Mouse (Mus musculus) embryo, embryonic 11 days (tissue): Measurements from ENCODE around the gene Ccdc184.

ENCODE experiments used
- DNase-seq: peaks from one replicate; pipeline ENCODE4 v3.0.0-alpha.2; 2015

Gene Ccdc184

GRCm38 (mm10) chr15:98166963-98167644, at the start of gene Ccdc184:
Gene Ccdc184, plus strand, starts transcription at chr15:98167158.
- DNase-seq = peak; percentile 28

- DNase-seq = no peak
These were observed 47.6 kb upstream of the Ccdc184 start for GRCm38 (mm10) chr15:98119363-98119762.

- no peak for DNase-seq
These were observed 46.1 kb upstream of the Ccdc184 start for GRCm38 (mm10) chr15:98120831-98121230.

- no peak for DNase-seq
These were observed 36.0 kb upstream of the Ccdc184 start for GRCm38 (mm10) chr15:98131001-98131400.

GRCm38 (mm10) chr15:98131451-98131850, 35.5 kb upstream of the Ccdc184 start:
- no peak for DNase-seq

- no peak for DNase-seq
These were observed 34.9 kb upstream of the Ccdc184 start for GRCm38 (mm10) chr15:98131942-98132655.

GRCm38 (mm10) chr15:98133471-98133870, 33.5 kb upstream of the Ccdc184 start:
- DNase-seq = no peak

- no peak for DNase-seq
These were observed 32.9 kb upstream of the Ccdc184 start for GRCm38 (mm10) chr15:98134034-98134433.

- no peak for DNase-seq
These were observed 32.3 kb upstream of the Ccdc184 start for GRCm38 (mm10) chr15:98134666-98135065.

GRCm38 (mm10) chr15:98135671-98136070, 31.3 kb upstream of the Ccdc184 start:
- DNase-seq = no peak

- DNase-seq = no peak
These were observed 30.1 kb upstream of the Ccdc184 start for GRCm38 (mm10) chr15:98136871-98137270.

- DNase-seq = no peak
These were observed 27.2 kb upstream of the Ccdc184 start for GRCm38 (mm10) chr15:98139763-98140162.

- DNase-seq = no peak
These were observed 26.1 kb upstream of the Ccdc184 start for GRCm38 (mm10) chr15:98140809-98141208.

GRCm38 (mm10) chr15:98142515-98142914, 24.4 kb upstream of the Ccdc184 start:
- DNase-seq = no peak

- peak; percentile 47 for DNase-seq
These were observed 22.0 kb upstream of the Ccdc184 start for GRCm38 (mm10) chr15:98144861-98145507.

GRCm38 (mm10) chr15:98145559-98146181, 21.3 kb upstream of the Ccdc184 start:
- DNase-seq = peak; percentile 96

GRCm38 (mm10) chr15:98148356-98148755, 18.6 kb upstream of the Ccdc184 start:
- DNase-seq = no peak

GRCm38 (mm10) chr15:98149166-98149602, 17.8 kb upstream of the Ccdc184 start:
- no peak for DNase-seq

- no peak for DNase-seq
These were observed 14.0 kb upstream of the Ccdc184 start for GRCm38 (mm10) chr15:98152916-98153315.

- DNase-seq = peak; percentile 87
These were observed 13.3 kb upstream of the Ccdc184 start for GRCm38 (mm10) chr15:98153625-98154024.

- DNase-seq = no peak
These were observed 12.8 kb upstream of the Ccdc184 start for GRCm38 (mm10) chr15:98154146-98154545.

GRCm38 (mm10) chr15:98154631-98155030, 12.3 kb upstream of the Ccdc184 start:
- no peak for DNase-seq

GRCm38 (mm10) chr15:98155272-98155671, 11.7 kb upstream of the Ccdc184 start:
- DNase-seq = no peak
